Mouse (Mus musculus) embryo, embryonic 10 days (tissue): ENCODE results near the gene Disc1.

Experiments used
- DNase-seq: peaks from one replicate; pipeline ENCODE4 v3.0.0-alpha.2; 2015; ENCODE audit warnings: low spot score

Disc1 gene

GRCm38 (mm10) chr8:125127621-125128020, 73.6 kb downstream of the Disc1 start:
- DNase-seq, result no peak

- peak; percentile 74 for DNase-seq
Measured at GRCm38 (mm10) chr8:125128305-125128704, 74.3 kb downstream of the Disc1 start.

- no peak for DNase-seq
Measured at GRCm38 (mm10) chr8:125130835-125131234, 76.8 kb downstream of the Disc1 start.

- no peak for DNase-seq
Measured at GRCm38 (mm10) chr8:125131265-125131664, 77.3 kb downstream of the Disc1 start.

- no peak for DNase-seq
Measured at GRCm38 (mm10) chr8:125133685-125134114, 79.7 kb downstream of the Disc1 start.

GRCm38 (mm10) chr8:125134876-125135275, 80.9 kb downstream of the Disc1 start:
- DNase-seq, result no peak

- no peak for DNase-seq
Measured at GRCm38 (mm10) chr8:125139689-125140150, 85.7 kb downstream of the Disc1 start.

- DNase-seq, result no peak
Measured at GRCm38 (mm10) chr8:125140965-125141364, 87.0 kb downstream of the Disc1 start.

- DNase-seq, result peak; percentile 47
Measured at GRCm38 (mm10) chr8:125156863-125157640, 103.1 kb downstream of the Disc1 start.

- DNase-seq, result peak; percentile 57
Measured at GRCm38 (mm10) chr8:125157641-125158005, 103.6 kb downstream of the Disc1 start.

- DNase-seq, result peak; percentile 34
Measured at GRCm38 (mm10) chr8:125159387-125159786, 105.4 kb downstream of the Disc1 start.

GRCm38 (mm10) chr8:125163491-125163890, 109.5 kb downstream of the Disc1 start:
- no peak for DNase-seq

- no peak for DNase-seq
Measured at GRCm38 (mm10) chr8:125163906-125164305, 109.9 kb downstream of the Disc1 start.

GRCm38 (mm10) chr8:125165505-125166446, 111.8 kb downstream of the Disc1 start:
- DNase-seq, result peak; percentile 58

- DNase-seq, result no peak
Measured at GRCm38 (mm10) chr8:125166545-125166944, 112.5 kb downstream of the Disc1 start.

- DNase-seq, result no peak
Measured at GRCm38 (mm10) chr8:125166988-125167387, 113.0 kb downstream of the Disc1 start.

GRCm38 (mm10) chr8:125169628-125170027, 115.6 kb downstream of the Disc1 start:
- DNase-seq, result no peak

- no peak for DNase-seq
Measured at GRCm38 (mm10) chr8:125171531-125171930, 117.5 kb downstream of the Disc1 start.

GRCm38 (mm10) chr8:125174237-125174636, 120.2 kb downstream of the Disc1 start:
- DNase-seq, result no peak

GRCm38 (mm10) chr8:125174851-125175250, 120.9 kb downstream of the Disc1 start:
- no peak for DNase-seq

- no peak for DNase-seq
Measured at GRCm38 (mm10) chr8:125175661-125176060, 121.7 kb downstream of the Disc1 start.

GRCm38 (mm10) chr8:125177091-125177490, 123.1 kb downstream of the Disc1 start:
- no peak for DNase-seq

GRCm38 (mm10) chr8:125177958-125178357, 124.0 kb downstream of the Disc1 start:
- no peak for DNase-seq
